Mouse (Mus musculus) liver, adult 2 months (tissue): ENCODE measurements around the gene Olfr1036. TPM values are rescaled to one million over a fixed set of nuclear protein-coding genes. Genes with fewer than 3 reads are reported as not detected.
A peak's percentile ranks its signal among the peaks of the same experiment; 100 is the strongest.
"Not testable (repeated sequence)": the region's sequence is repeated elsewhere in the genome, so short reads cannot be mapped to it uniquely, and the experiment has no call there.

ENCODE experiments used
- DNase-seq: peaks from one replicate; pipeline ENCODE4 v3.0.0-alpha.2; 2011; ENCODE audit warnings: low read depth, low spot score; ENCODE audit errors: extremely low read depth
- H3K27ac ChIP-seq: fragments of 200-500 bp; replicated peaks from 2 replicates; pipeline ENCODE4 v1.5.1; 2012; ENCODE audit warnings: low read depth, mild to moderate bottlenecking, control low read depth, inconsistent platforms, low read length; ENCODE audit not compliant: insufficient read depth
- H3K27me3 ChIP-seq: fragments of 200-500 bp; 2 replicates; pipeline ENCODE4 v1.6.1; 2012; ENCODE audit warnings: mild to moderate bottlenecking, moderate library complexity, low read length, inconsistent platforms; ENCODE audit not compliant: control insufficient read depth, insufficient read depth
- H3K36me3 ChIP-seq: fragments of 200-500 bp; 2 replicates; pipeline ENCODE4 v1.6.1; 2012; ENCODE audit warnings: low read length, inconsistent platforms; ENCODE audit not compliant: control insufficient read depth, insufficient read depth
- H3K4me1 ChIP-seq: fragments of 200-500 bp; 2 replicates; pipeline ENCODE4 v1.6.1; 2011; ENCODE audit warnings: low read length; ENCODE audit not compliant: control insufficient read depth, insufficient read depth
- H3K4me3 ChIP-seq: fragments of 200-500 bp; 2 replicates; pipeline ENCODE4 v1.5.1; 2011; ENCODE audit warnings: low read depth, mild to moderate bottlenecking, control low read depth, low read length, moderate library complexity; ENCODE audit not compliant: insufficient read depth
- H3K79me2 ChIP-seq: fragments of 200-500 bp; 2 replicates; pipeline ENCODE4 v1.6.1; 2012; ENCODE audit warnings: inconsistent platforms, mild to moderate bottlenecking, low read length, moderate library complexity; ENCODE audit not compliant: control insufficient read depth, insufficient read depth
- H3K9ac ChIP-seq: fragments of 200-500 bp; 2 replicates; pipeline ENCODE4 v1.6.1; 2012; ENCODE audit warnings: low read depth, mild to moderate bottlenecking, control low read depth, inconsistent platforms, low read length
- CTCF ChIP-seq: fragments of 200-500 bp; IDR thresholded peaks from 2 replicates; pipeline ENCODE4 v1.5.1; 2011; ENCODE audit warnings: low read depth, low read length, control low read depth
- POLR2A ChIP-seq: fragments of 200-500 bp; IDR thresholded peaks from 2 replicates; pipeline ENCODE4 v1.6.1; 2011; ENCODE audit warnings: low read length, control low read depth; ENCODE audit not compliant: insufficient read depth; ENCODE audit errors: extremely low read depth
- WGBS: fragments of 180-500 bp; shearing (Covaris S2); methylation state at CpG from one replicate; pipeline ENCODE4 v1.1.7; 2018; 5-methylcytosine and 5-hydroxymethylcytosine counted together
- polyA plus RNA-seq: library from polyadenylated mRNA; depleted of rRNA; stranded (reverse); fragments of >200 nt; gene quantifications from 2 replicates; pipeline ENCODE4 v1.2.3, GENCODE M21; 2012; rRNA removed
- total RNA-seq: library from RNA; depleted of rRNA; stranded (reverse); fragments of >200 nt; gene quantifications from 2 replicates; pipeline ENCODE4 v1.2.3, GENCODE M21; 2014; rRNA removed

The Olfr1036 gene
- total RNA-seq (not detected in 2 replicates), polyA plus RNA-seq (not detected in 2 replicates)

- H3K4me3 ChIP-seq, H3K27me3 ChIP-seq, H3K27ac ChIP-seq, H3K36me3 ChIP-seq, H3K4me1 ChIP-seq, H3K9ac ChIP-seq, DNase-seq, H3K79me2 ChIP-seq: not testable (repeated sequence)
These were observed at the start of gene Olfr1036 for GRCm38 (mm10) chr2:86073692-86074091. Gene Olfr1036, plus strand, starts transcription at chr2:86073992.

GRCm38 (mm10) chr2:86045561-86045960 is 28.2 kb upstream of the Olfr1036 start, which contains the start of gene Olfr1034:
Gene Olfr1034, plus strand, starts transcription at chr2:86045861.
- H3K4me1 ChIP-seq, result no peaks in the 10 kb centered on the region
- H3K27ac ChIP-seq, result no peak within 1 kb of the TSS
- no peak for TF ChIP-seq POLR2A
- TF ChIP-seq CTCF, result no peak
- H3K36me3 ChIP-seq, result peaks cover 2% of the 10 kb centered on the region; the same call in 1 of the 2 replicates
- no peaks in the 10 kb centered on the region for H3K79me2 ChIP-seq
- no peaks in the 10 kb centered on the region for H3K27me3 ChIP-seq
- DNase-seq, result no peak
- no peak within 1 kb of the TSS for H3K4me3 ChIP-seq
- H3K9ac ChIP-seq, result no peak within 1 kb of the TSS

- not testable (repeated sequence) for H3K4me3 ChIP-seq, H3K9ac ChIP-seq, H3K27ac ChIP-seq, H3K79me2 ChIP-seq, H3K27me3 ChIP-seq, DNase-seq, H3K36me3 ChIP-seq, H3K4me1 ChIP-seq
These were observed 23.0 kb upstream of the Olfr1036 start for GRCm38 (mm10) chr2:86050777-86051176.

GRCm38 (mm10) chr2:86063766-86064165 is 10.0 kb upstream of the Olfr1036 start:
- WGBS, result 95% methylated on average over 2 of the region's 2 CpGs
- H3K4me1 ChIP-seq, result not testable (repeated sequence)

GRCm38 (mm10) chr2:86070189-86070588 is 3.6 kb upstream of the Olfr1036 start:
- Histone ChIP-seq H3K79me2 (no peaks in the 10 kb centered on the region), H3K36me3 (no peaks in the 10 kb centered on the region), H3K27ac (0 out of 2 replicates have a peak overlapping the region, but pooled peaks have one; percentile 44), H3K27me3 (no peaks in the 10 kb centered on the region), H3K9ac (no peak overlapping the region), H3K4me1 (no peaks in the 10 kb centered on the region; the same call in 1 of the 2 replicates), H3K4me3 (no peak overlapping the region)
- TF ChIP-seq POLR2A (no peak), CTCF (no peak)
- 23% methylated on average over 8 of the region's 8 CpGs for WGBS
- DNase-seq, result peak; percentile 99

More at GRCm38 (mm10) chr2:86063766-86064165, 10.0 kb upstream of the Olfr1036 start:
- H3K9ac ChIP-seq, DNase-seq, H3K36me3 ChIP-seq, H3K27ac ChIP-seq, H3K4me3 ChIP-seq, H3K79me2 ChIP-seq, H3K27me3 ChIP-seq: not testable (repeated sequence)

GRCm38 (mm10) chr2:86080478-86080877 is 6.7 kb downstream of the Olfr1036 start:
- WGBS, result 100% methylated on average over 1 of the region's 1 CpGs
- not testable (repeated sequence) for H3K27me3 ChIP-seq

GRCm38 (mm10) chr2:86087285-86087684 is 13.5 kb downstream of the Olfr1036 start, which contains the start of gene Olfr1037:
Gene Olfr1037, minus strand, starts transcription at chr2:86087385.
- Histone ChIP-seq H3K9ac (no peak within 1 kb of the TSS), H3K79me2 (no peaks in the 10 kb centered on the region), H3K27me3 (no peaks in the 10 kb centered on the region), H3K4me1 (no peaks in the 10 kb centered on the region), H3K4me3 (no peak within 1 kb of the TSS), H3K27ac (no peak within 1 kb of the TSS), H3K36me3 (no peaks in the 10 kb centered on the region)
- DNase-seq, result no peak
- WGBS, result 89% methylated on average over 2 of the region's 2 CpGs
- TF ChIP-seq CTCF (no peak), POLR2A (no peak)

More at GRCm38 (mm10) chr2:86080478-86080877, 6.7 kb downstream of the Olfr1036 start:
- not testable (repeated sequence) for H3K4me3 ChIP-seq, H3K9ac ChIP-seq, DNase-seq, H3K36me3 ChIP-seq, H3K27ac ChIP-seq, H3K4me1 ChIP-seq, H3K79me2 ChIP-seq

Other genes with a start within 250 kb of the Olfr1036 start
- gene Olfr1019, start 228.5 kb upstream of the Olfr1036 start, total RNA-seq, result not detected in 2 replicates
- not detected in 2 replicates for gene Olfr1019, start 228.5 kb upstream of the Olfr1036 start, polyA plus RNA-seq
- not detected in 2 replicates for gene Olfr1020, start 227.0 kb upstream of the Olfr1036 start, total RNA-seq
- gene Olfr1020, start 227.0 kb upstream of the Olfr1036 start, polyA plus RNA-seq, result not detected in 2 replicates
- not detected in 2 replicates for gene Olfr1022, start 205.4 kb upstream of the Olfr1036 start, total RNA-seq
- gene Olfr1022, start 205.4 kb upstream of the Olfr1036 start, polyA plus RNA-seq, result not detected in 2 replicates
- not detected in 2 replicates for gene Olfr1023, start 188.4 kb upstream of the Olfr1036 start, total RNA-seq
- not detected in 2 replicates for gene Olfr1023, start 188.4 kb upstream of the Olfr1036 start, polyA plus RNA-seq
- not detected in 2 replicates for gene Olfr1024, start 168.9 kb upstream of the Olfr1036 start, total RNA-seq
- not detected in 2 replicates for gene Olfr1024, start 168.9 kb upstream of the Olfr1036 start, polyA plus RNA-seq
- gene Olfr1025-ps1, start 158.8 kb upstream of the Olfr1036 start, total RNA-seq, result not detected in 2 replicates
- gene Olfr1025-ps1, start 158.8 kb upstream of the Olfr1036 start, polyA plus RNA-seq, result not detected in 2 replicates
- not detected in 2 replicates for gene Olfr1026, start 152.4 kb upstream of the Olfr1036 start, total RNA-seq
- gene Olfr1026, start 152.4 kb upstream of the Olfr1036 start, polyA plus RNA-seq, result not detected in 2 replicates
- gene Olfr1028, start 123.6 kb upstream of the Olfr1036 start, total RNA-seq, result not detected in 2 replicates
- not detected in 2 replicates for gene Olfr1028, start 123.6 kb upstream of the Olfr1036 start, polyA plus RNA-seq
- gene Olfr1029, start 100.1 kb upstream of the Olfr1036 start, total RNA-seq, result 0.09 and 0.13 TPM in 2 replicates
- gene Olfr1029, start 100.1 kb upstream of the Olfr1036 start, polyA plus RNA-seq, result 0.04 TPM in 1 of 2 replicates, not detected in the other
- under 0.01 TPM in 1 of 2 replicates, not detected in the other for gene Olfr1030, start 94.7 kb upstream of the Olfr1036 start, total RNA-seq
- gene Olfr1030, start 94.7 kb upstream of the Olfr1036 start, polyA plus RNA-seq, result 0.02 TPM in 1 of 2 replicates, not detected in the other
- gene Olfr1031, start 83.7 kb upstream of the Olfr1036 start, total RNA-seq, result not detected in 2 replicates
- not detected in 2 replicates for gene Olfr1031, start 83.7 kb upstream of the Olfr1036 start, polyA plus RNA-seq
- gene Olfr1032, start 68.5 kb upstream of the Olfr1036 start, total RNA-seq, result not detected in 2 replicates
- not detected in 2 replicates for gene Olfr1032, start 68.5 kb upstream of the Olfr1036 start, polyA plus RNA-seq
- 8.7 and 10.7 TPM in 2 replicates for gene Olfr1033, start 53.4 kb upstream of the Olfr1036 start, total RNA-seq
- gene Olfr1033, start 53.4 kb upstream of the Olfr1036 start, polyA plus RNA-seq, result 1.7 TPM in 2 replicates
- 2.4 and 2.6 TPM in 2 replicates for gene Olfr1034, start 28.1 kb upstream of the Olfr1036 start, total RNA-seq
- 0.90 and 0.93 TPM in 2 replicates for gene Olfr1034, start 28.1 kb upstream of the Olfr1036 start, polyA plus RNA-seq
- not detected in 2 replicates for gene Olfr1037, start 13.4 kb downstream of the Olfr1036 start, total RNA-seq
- not detected in 2 replicates for gene Olfr1037, start 13.4 kb downstream of the Olfr1036 start, polyA plus RNA-seq
- not detected in 2 replicates for gene Olfr1039, start 61.9 kb downstream of the Olfr1036 start, total RNA-seq
- gene Olfr1039, start 61.9 kb downstream of the Olfr1036 start, polyA plus RNA-seq, result not detected in 2 replicates
- gene Olfr1040, start 72.7 kb downstream of the Olfr1036 start, total RNA-seq, result not detected in 2 replicates
- not detected in 2 replicates for gene Olfr1040, start 72.7 kb downstream of the Olfr1036 start, polyA plus RNA-seq
- not detected in 2 replicates for gene Olfr1042, start 87.8 kb downstream of the Olfr1036 start, total RNA-seq
- not detected in 2 replicates for gene Olfr1042, start 87.8 kb downstream of the Olfr1036 start, polyA plus RNA-seq
- gene Olfr1043, start 93.5 kb downstream of the Olfr1036 start, total RNA-seq, result not detected in 2 replicates
- not detected in 2 replicates for gene Olfr1043, start 93.5 kb downstream of the Olfr1036 start, polyA plus RNA-seq
- not detected in 2 replicates for gene Olfr1044, start 103.8 kb downstream of the Olfr1036 start, total RNA-seq
- gene Olfr1044, start 103.8 kb downstream of the Olfr1036 start, polyA plus RNA-seq, result not detected in 2 replicates
- not detected in 2 replicates for gene Olfr52, start 111.7 kb downstream of the Olfr1036 start, total RNA-seq
- not detected in 2 replicates for gene Olfr52, start 111.7 kb downstream of the Olfr1036 start, polyA plus RNA-seq
- not detected in 2 replicates for gene Olfr1045, start 129.0 kb downstream of the Olfr1036 start, total RNA-seq
- not detected in 2 replicates for gene Olfr1045, start 129.0 kb downstream of the Olfr1036 start, polyA plus RNA-seq
- gene Olfr1046, start 145.3 kb downstream of the Olfr1036 start, total RNA-seq, result not detected in 2 replicates
- not detected in 2 replicates for gene Olfr1046, start 145.3 kb downstream of the Olfr1036 start, polyA plus RNA-seq
- gene Olfr1047, start 157.4 kb downstream of the Olfr1036 start, total RNA-seq, result not detected in 2 replicates
- gene Olfr1047, start 157.4 kb downstream of the Olfr1036 start, polyA plus RNA-seq, result not detected in 2 replicates
- not detected in 2 replicates for gene Olfr1048, start 166.3 kb downstream of the Olfr1036 start, total RNA-seq
- gene Olfr1048, start 166.3 kb downstream of the Olfr1036 start, polyA plus RNA-seq, result not detected in 2 replicates
- not detected in 2 replicates for gene Olfr1049, start 184.3 kb downstream of the Olfr1036 start, total RNA-seq
- not detected in 2 replicates for gene Olfr1049, start 184.3 kb downstream of the Olfr1036 start, polyA plus RNA-seq
- gene Olfr1051, start 205.1 kb downstream of the Olfr1036 start, total RNA-seq, result not detected in 2 replicates
- gene Olfr1051, start 205.1 kb downstream of the Olfr1036 start, polyA plus RNA-seq, result not detected in 2 replicates
- not detected in 2 replicates for gene Olfr1052, start 218.5 kb downstream of the Olfr1036 start, total RNA-seq
- not detected in 2 replicates for gene Olfr1052, start 218.5 kb downstream of the Olfr1036 start, polyA plus RNA-seq
- not detected in 2 replicates for gene Olfr1053, start 241.3 kb downstream of the Olfr1036 start, total RNA-seq
- not detected in 2 replicates for gene Olfr1053, start 241.3 kb downstream of the Olfr1036 start, polyA plus RNA-seq